Mouse (Mus musculus): Measurements from ENCODE around the gene Csnk2a2. TPM values are rescaled to one million over a fixed set of nuclear protein-coding genes. Genes with fewer than 3 reads are reported as not detected.

Gene Csnk2a2
- total RNA-seq (2015; ENCODE audit: low replicate concordance) (27.1 and 43.1 TPM in 2 replicates), total RNA-seq (2017; ENCODE audit: low replicate concordance) (12.3 and 13.0 TPM in 2 replicates)

DNA sequence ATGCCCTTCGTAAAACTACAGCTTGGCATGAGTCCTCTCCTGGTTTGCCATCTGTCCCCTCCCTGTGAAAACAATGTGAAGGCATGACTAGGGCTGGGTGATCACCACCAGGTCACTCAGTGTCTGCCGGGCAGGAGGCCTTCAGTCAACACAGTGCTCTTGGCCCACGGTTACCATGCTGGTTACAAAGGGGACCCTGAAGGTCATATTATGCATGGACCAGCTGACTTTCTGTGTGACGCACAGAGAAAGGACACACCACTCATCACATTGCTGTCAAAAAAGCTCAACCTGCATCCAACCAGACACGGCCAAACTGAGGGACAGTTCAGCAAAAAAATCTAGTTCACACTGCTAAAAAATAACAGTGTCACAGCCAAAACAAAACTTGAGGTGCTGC is at the start of gene Csnk2a2:
Gene Csnk2a2 (minus strand): TSS at position 34 of the 400 bp plus-strand sequence.
- no peak for ATAC-seq (replicated peaks; ENCODE audit: low FRiP score, poor library complexity, severe bottlenecking)

GRCm38 (mm10) chr8:95539487-95539886 is 49.6 kb upstream of the Csnk2a2 start:
- ATAC-seq (replicated peaks; ENCODE audit: low FRiP score, poor library complexity, severe bottlenecking) = no peak

GRCm38 (mm10) chr8:95533584-95534387 is 43.9 kb upstream of the Csnk2a2 start, which contains the start of gene Ccdc113:
Ccdc113 (plus strand) TSS chr8:95534085.
- peak; percentile 88 for ATAC-seq (replicated peaks; ENCODE audit: low FRiP score, poor library complexity, severe bottlenecking)

GRCm38 (mm10) chr8:95532206-95532605 is 42.4 kb upstream of the Csnk2a2 start:
- ATAC-seq (replicated peaks; ENCODE audit: low FRiP score, poor library complexity, severe bottlenecking) = no peak

GRCm38 (mm10) chr8:95528750-95529310 is 39.0 kb upstream of the Csnk2a2 start:
- ATAC-seq (replicated peaks; ENCODE audit: low FRiP score, poor library complexity, severe bottlenecking) = no peak

- ATAC-seq (replicated peaks; ENCODE audit: low FRiP score, poor library complexity, severe bottlenecking) = no peak
These were observed 38.4 kb upstream of the Csnk2a2 start for GRCm38 (mm10) chr8:95528194-95528593.

GRCm38 (mm10) chr8:95523991-95524390 is 34.2 kb upstream of the Csnk2a2 start:
- ATAC-seq (replicated peaks; ENCODE audit: low FRiP score, poor library complexity, severe bottlenecking) = no peak

DNA sequence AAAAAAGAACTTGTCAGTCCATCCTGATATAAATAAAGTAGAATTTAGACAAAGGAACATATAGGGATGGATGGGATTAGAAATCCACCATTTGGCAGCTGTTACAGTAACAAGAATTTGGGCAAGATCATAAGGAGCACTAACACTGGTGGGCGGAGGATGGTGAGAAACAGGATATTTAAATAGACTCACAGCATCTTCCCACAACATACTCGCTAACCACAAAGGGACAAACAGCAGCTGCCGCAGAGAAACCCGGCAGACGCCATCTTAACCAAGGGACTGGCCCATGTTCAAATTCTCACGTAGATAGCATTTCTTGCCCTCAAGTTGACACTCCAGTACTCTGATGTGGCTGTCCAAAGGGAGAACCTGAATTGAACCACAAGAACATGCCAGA is 27.1 kb upstream of the Csnk2a2 start:
- no peak for ATAC-seq (replicated peaks; ENCODE audit: low FRiP score, poor library complexity, severe bottlenecking)

- no peak; the same call in 1 of the 2 replicates for ATAC-seq (replicated peaks; ENCODE audit: low FRiP score, poor library complexity, severe bottlenecking)
These were observed 23.4 kb upstream of the Csnk2a2 start for GRCm38 (mm10) chr8:95513219-95513618.

GRCm38 (mm10) chr8:95512257-95512656 is 22.4 kb upstream of the Csnk2a2 start:
- no peak for ATAC-seq (replicated peaks; ENCODE audit: low FRiP score, poor library complexity, severe bottlenecking)

GRCm38 (mm10) chr8:95506245-95506644 is 16.4 kb upstream of the Csnk2a2 start:
- no peak for ATAC-seq (replicated peaks; ENCODE audit: low FRiP score, poor library complexity, severe bottlenecking)

GRCm38 (mm10) chr8:95505606-95506005 is 15.8 kb upstream of the Csnk2a2 start:
- ATAC-seq (replicated peaks; ENCODE audit: low FRiP score, poor library complexity, severe bottlenecking) = no peak

DNA sequence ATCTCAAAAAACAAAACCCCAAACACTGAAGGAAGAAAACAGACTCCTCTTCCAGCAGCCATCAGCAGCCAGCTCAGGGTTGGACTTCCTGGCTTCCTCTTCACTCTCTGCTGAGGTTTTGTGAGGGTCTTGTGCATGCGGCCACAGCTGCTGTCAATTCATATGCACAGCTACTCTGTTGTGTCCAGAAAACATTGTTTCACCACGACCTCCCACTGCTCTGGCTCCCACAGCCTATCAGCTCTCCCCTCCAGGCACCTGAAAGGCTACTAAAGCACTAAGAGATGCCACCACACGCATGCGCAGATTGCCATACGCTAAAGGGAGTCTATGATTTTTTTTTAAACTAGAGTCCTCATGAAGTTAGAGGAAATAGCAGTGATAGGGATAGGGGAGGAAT is 15.0 kb upstream of the Csnk2a2 start:
- no peak for ATAC-seq (replicated peaks; ENCODE audit: low FRiP score, poor library complexity, severe bottlenecking)

GRCm38 (mm10) chr8:95502431-95502830 is 12.6 kb upstream of the Csnk2a2 start:
- ATAC-seq (replicated peaks; ENCODE audit: low FRiP score, poor library complexity, severe bottlenecking) = no peak

DNA sequence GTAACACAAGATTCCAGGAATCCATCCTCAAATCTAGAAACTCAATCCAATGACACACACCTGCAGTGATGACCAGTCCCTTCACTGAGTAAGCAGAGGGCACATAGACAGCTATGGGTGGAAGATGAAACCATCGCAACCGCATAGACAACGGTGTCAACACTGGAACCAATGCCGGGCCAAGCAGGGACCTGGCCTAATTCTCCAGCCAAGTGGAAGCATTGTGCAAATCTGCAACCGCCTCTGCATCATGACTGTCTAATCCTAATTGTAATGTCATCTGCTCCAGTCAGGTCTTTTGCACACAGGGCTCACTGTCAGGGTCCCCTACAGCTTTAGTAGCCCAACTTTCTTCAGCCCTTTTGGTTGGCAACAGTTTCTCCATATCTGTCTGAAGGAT is 10.6 kb upstream of the Csnk2a2 start:
- ATAC-seq (replicated peaks; ENCODE audit: low FRiP score, poor library complexity, severe bottlenecking) = no peak

- no peak for ATAC-seq (replicated peaks; ENCODE audit: low FRiP score, poor library complexity, severe bottlenecking)
These were observed 9.6 kb upstream of the Csnk2a2 start for GRCm38 (mm10) chr8:95499266-95500064.

GRCm38 (mm10) chr8:95497821-95498220 is 8.0 kb upstream of the Csnk2a2 start:
- no peak for ATAC-seq (replicated peaks; ENCODE audit: low FRiP score, poor library complexity, severe bottlenecking)

DNA sequence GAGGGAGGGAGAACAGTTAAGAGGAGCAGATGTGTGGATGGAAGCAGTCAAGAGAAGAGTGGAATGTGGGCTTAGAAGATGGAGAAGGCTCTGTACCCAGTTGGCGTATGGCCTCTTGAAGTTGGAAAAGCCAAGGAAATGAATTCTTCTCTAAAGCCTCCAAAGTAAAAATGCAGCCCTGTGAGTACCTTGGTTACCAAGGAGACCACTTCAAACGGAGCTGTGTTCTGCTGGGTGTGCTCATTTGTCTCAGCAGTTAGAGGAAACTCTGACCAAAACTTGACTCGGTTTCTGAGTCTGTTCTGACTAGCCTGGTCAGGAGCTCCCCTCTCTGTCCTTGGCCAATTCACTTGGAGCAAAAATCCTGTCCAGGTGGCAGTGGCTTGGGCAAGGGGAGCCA is 6.6 kb upstream of the Csnk2a2 start:
- ATAC-seq (replicated peaks; ENCODE audit: low FRiP score, poor library complexity, severe bottlenecking) = no peak

GRCm38 (mm10) chr8:95495444-95495843 is 5.6 kb upstream of the Csnk2a2 start:
- no peak for ATAC-seq (replicated peaks; ENCODE audit: low FRiP score, poor library complexity, severe bottlenecking)

DNA sequence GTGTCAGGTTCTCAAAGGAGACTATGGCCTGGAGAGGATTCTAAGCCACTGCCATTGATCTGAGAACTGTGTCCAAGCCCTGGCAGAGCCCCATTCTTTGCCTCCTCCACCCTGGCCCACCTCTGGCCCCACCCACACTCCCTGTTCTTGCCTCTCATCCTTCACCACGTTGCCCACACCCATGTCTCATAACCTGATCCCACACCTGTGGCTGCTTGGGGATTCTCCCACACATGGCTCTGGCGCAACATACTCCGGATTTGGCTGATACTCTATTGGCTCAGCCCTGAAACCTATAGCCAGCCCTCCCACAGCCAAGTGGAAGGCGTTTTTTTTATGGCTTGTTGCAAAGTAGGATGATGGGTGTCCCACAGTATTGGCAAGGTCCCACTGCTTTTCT is 2.2 kb upstream of the Csnk2a2 start:
- no peak for ATAC-seq (replicated peaks; ENCODE audit: low FRiP score, poor library complexity, severe bottlenecking)
